Mouse (Mus musculus): ENCODE measurements around the gene Cbr2.

Gene Cbr2

GRCm38 (mm10) chr11:120714546-120714945, 17.4 kb downstream of the Cbr2 start:
- in situ Hi-C loops (cut with MboI; ENCODE audit: unreplicated experiment in 2 of 2) = loop anchor here (5.0 to 10.0 kb wide), 6 partner anchors 42 to 227 kb away; partner anchors contain the start of gene Aspscr1 (in 1 of the 2)

GRCm38 (mm10) chr11:120713580-120714518, 18.1 kb downstream of the Cbr2 start, which contains the start of the genes Cenpx and Lrrc45:
Gene Cenpx (minus strand): TSS chr11:120713738.
Gene Lrrc45 (plus strand): TSS chr11:120713925.
- in situ Hi-C loops (cut with MboI; ENCODE audit: unreplicated experiment in 2 of 2) = loop anchor here (5.0 to 10.0 kb wide), 6 partner anchors 42 to 227 kb away; partner anchors contain the start of gene Aspscr1 (in 1 of the 2)

- in situ Hi-C loops (cut with MboI; ENCODE audit: unreplicated experiment in 2 of 2) = loop anchor here (5.0 to 10.0 kb wide), 6 partner anchors 41 to 226 kb away; partner anchors contain the start of gene Aspscr1 (in 1 of the 2)
Measured at GRCm38 (mm10) chr11:120712771-120713568, 18.9 kb downstream of the Cbr2 start.

- in situ Hi-C loops (cut with MboI; ENCODE audit: unreplicated experiment in 2 of 2) = loop anchor here (5.0 to 10.0 kb wide), 6 partner anchors 40 to 225 kb away; partner anchors contain the start of gene Aspscr1 (in 1 of the 2)
Measured at GRCm38 (mm10) chr11:120711980-120712604, 19.8 kb downstream of the Cbr2 start.

- in situ Hi-C loops (cut with MboI; ENCODE audit: unreplicated experiment in 2 of 2) = loop anchor here (5.0 to 10.0 kb wide), 6 partner anchors 38 to 223 kb away; partner anchors contain the start of gene Aspscr1 (in 1 of the 2)
Measured at GRCm38 (mm10) chr11:120710672-120711071, 21.2 kb downstream of the Cbr2 start.

GRCm38 (mm10) chr11:120709551-120709950, 22.4 kb downstream of the Cbr2 start:
- in situ Hi-C loops (cut with MboI; ENCODE audit: unreplicated experiment in 2 of 2) = no loop called here

DNA sequence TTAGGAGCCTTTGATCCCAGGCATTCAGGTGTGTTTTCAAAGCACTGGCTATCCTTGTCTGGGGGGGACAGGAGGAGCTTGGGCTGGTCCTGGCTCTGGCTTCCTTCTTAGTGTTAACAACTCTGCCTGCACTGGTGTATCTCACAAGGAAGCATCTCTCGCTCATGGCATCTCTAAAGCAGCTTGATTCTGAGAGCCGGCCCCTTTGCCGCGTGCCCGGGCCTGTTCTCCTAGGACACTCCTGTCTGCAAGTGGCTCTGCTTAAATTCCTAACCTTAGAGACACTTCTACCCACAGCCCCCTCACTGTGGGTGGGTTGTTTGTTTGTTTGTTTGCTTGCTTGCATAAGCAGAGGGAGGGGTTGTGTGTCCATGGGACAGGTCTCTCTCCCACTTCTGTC, 23.9 kb downstream of the Cbr2 start:
- in situ Hi-C loops (cut with MboI; ENCODE audit: unreplicated experiment in 2 of 2) = no loop called here

GRCm38 (mm10) chr11:120707225-120707624, 24.7 kb downstream of the Cbr2 start:
- in situ Hi-C loops (cut with MboI; ENCODE audit: unreplicated experiment in 2 of 2) = no loop called here

- in situ Hi-C loops (cut with MboI; ENCODE audit: unreplicated experiment in 2 of 2) = no loop called here
Measured at GRCm38 (mm10) chr11:120706120-120706519, 25.8 kb downstream of the Cbr2 start.

DNA sequence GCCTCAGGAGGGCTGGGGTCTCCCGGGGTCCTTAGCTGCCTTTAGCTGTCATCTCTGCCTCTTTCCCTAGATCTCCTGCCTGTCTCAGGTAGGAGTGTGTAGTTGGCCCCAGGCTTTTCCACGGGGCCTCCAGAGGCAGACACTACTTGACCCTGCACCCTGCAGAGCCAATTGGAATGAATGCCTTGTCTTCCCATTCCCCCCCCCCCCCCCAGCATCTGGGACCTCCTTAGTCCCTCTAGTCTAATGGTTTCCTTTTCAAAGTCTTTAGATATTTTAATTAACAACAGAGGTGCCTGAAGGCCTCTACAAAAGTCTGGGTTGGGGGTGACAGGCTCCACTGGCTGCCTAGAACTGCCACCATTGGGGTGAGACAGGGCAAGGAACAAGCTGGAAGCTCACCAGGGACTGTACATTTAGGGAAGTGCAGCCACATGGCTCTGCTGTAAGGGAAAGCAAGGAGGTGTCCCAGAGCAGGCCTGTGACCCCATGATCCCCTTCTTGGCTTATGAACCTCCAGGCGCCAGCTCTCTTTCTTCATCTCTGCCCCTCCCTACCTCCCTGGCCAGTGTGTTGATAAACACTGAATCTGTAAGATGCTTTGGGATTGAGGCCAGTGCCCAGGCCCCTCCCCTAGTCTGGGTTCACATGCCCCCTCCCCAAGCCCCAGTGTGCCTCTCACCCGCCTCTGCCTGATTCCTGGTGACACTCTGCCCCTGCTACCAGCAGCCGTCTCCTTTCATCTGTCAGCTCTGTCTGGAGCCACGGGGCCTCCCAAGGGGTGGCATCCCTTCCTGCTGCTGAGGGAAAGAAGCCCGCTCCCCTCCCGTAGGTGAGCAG, 27.2 kb downstream of the Cbr2 start:
- in situ Hi-C loops (cut with MboI; ENCODE audit: unreplicated experiment in 2 of 2) = no loop called here

DNA sequence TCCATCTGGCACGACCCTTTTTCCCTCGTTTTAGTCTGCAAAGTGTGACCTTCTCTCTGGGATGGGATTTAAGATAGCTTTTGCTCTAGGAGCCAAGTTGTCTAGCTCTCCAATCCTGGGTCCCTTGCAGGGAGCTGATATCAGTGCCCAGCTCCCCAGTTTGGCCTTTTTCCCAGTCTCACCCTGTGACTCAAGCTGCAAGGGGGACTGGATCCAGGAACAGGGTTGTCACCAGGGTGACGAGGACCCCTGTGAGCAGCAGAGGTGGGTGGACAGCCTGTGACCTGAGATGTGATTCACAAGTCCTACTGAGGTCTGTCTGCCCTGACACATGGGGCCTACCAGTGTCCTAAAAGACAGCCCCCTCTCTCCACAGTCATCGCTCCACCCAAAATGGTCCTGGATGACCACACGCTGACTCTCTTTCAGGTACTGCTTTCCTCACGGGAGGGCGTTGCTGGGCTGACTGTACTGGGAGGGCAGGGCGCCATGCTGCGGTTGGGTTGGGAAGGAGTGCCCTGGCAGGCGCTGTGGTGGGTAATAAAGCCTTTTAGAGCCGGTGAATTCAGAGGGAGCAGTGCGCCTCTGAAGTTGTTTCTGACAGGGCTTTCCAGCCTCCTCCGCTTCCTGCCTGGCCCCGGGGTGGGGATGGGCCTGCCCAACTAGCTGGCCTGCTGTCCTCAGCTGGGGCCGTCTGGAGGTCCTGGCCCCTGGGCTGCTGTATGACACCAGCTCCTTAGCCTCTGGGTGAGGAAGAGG, 28.0 kb downstream of the Cbr2 start:
- in situ Hi-C loops (cut with MboI; ENCODE audit: unreplicated experiment in 2 of 2) = no loop called here

GRCm38 (mm10) chr11:120697741-120698140, 34.2 kb downstream of the Cbr2 start:
- in situ Hi-C loops (cut with MboI; ENCODE audit: unreplicated experiment in 2 of 2) = no loop called here

GRCm38 (mm10) chr11:120696568-120696967, 35.3 kb downstream of the Cbr2 start:
- in situ Hi-C loops (cut with MboI; ENCODE audit: unreplicated experiment in 2 of 2) = no loop called here

GRCm38 (mm10) chr11:120695641-120696040, 36.3 kb downstream of the Cbr2 start:
- in situ Hi-C loops (cut with MboI; ENCODE audit: unreplicated experiment in 2 of 2) = no loop called here

DNA sequence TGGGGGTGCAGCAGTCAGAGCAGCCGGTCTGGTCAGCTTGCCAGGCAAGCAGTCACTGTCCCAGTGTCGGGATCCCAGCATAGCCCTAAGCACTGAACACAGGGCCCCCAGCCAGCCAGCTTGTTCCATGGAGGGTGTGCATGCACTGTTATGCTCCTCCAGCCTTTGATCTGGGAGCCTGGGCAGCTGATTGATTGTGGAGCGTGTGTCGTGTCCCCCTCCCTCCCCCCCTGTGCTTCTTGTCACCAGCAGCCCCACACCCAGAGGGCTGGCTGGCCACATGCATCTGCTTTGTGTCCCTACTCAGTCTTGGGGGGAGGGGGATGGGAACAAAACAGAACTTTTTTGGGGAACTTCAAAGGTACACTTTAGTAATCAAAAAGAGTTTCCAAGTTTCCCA, 36.7 kb downstream of the Cbr2 start:
- in situ Hi-C loops (cut with MboI; ENCODE audit: unreplicated experiment in 2 of 2) = no loop called here

DNA sequence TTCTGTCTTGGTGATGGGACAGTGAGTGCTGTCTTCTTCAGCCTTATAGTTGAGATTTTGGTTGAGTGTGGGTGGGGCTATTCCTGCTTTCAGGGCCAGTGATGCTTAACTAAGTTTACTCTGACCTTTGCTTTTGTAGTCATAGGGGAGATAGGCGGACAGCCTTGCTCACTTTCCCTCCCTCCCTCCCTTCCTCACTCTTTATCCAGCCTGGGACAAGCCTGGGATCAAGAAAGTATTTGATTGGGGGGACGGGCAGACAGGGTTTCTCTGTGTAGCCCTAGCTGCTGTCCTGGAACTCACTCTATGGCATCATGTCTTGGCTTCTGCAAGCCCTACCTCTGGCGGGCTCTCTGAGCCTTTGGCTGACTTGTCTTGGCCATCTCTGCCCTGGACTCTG, 38.5 kb downstream of the Cbr2 start:
- in situ Hi-C loops (cut with MboI; ENCODE audit: unreplicated experiment in 2 of 2) = no loop called here

- in situ Hi-C loops (cut with MboI; ENCODE audit: unreplicated experiment in 2 of 2) = no loop called here
Measured at GRCm38 (mm10) chr11:120692471-120693011, 39.4 kb downstream of the Cbr2 start.

DNA sequence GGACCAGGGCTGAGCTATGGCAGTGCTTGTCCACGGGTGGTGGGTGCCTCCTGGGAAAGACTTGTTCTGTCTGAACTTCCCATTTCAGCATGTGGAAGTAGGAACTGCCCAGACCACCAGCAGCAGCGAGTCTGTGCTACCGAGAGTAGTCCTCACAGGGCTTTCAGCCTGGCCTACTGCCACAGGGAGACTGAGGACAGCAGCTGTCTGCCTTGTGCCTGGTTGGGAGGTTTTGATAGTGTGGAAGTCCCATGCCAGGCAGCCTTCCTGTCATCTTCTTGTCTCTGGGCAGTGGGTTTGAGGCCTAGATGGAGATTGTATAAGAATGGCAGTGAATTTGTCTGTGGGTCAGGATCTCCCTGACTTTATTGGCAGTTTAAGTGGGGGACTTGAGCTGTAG, 42.5 kb downstream of the Cbr2 start:
- in situ Hi-C loops (cut with MboI; ENCODE audit: unreplicated experiment in 2 of 2) = no loop called here
